Mouse (Mus musculus): ENCODE data around the gene Pde4d.
A peak's percentile ranks its signal among the peaks of the same experiment; 100 is the strongest.

Gene Pde4d

DNA sequence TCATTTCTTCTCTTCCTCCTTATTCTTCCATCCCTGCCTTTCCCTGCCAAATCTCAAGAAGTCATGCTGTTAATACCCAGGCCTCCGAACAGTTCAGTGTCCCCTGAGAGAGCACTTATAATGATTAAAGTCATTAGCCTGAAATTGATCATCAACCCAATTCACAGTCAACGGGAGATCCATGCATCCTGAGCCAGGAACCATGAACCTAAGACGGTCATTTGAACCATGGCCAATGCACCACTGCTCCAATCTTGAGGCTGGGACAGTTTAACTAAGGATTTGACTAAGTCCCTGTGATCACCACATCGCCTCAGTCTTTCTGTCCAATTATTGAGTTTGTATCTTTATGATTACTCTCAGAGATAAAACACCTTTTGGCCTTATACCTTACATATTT, 952.6 kb downstream of the Pde4d start:
- DNase-seq (ENCODE audit: extremely low spot score), result no peak

DNA sequence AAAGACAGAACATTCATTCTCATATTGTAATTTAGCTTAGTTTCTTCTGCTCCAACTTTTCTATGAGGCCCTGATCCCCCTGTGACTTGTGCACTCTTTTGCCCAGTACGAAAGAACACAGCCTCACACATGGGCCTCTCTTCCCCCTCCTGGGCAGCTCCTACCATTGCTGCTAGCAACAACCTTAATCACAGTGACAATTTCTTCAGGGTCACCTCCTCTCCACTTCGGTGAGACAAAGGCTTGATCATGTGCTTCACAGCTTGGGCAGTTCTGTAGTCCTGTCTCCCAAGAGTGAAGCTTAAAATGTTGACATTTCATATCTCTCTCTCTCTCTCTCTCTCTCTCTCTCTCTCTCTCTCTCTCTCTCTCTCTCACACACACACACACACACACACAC, 953.2 kb downstream of the Pde4d start:
- no peak for DNase-seq (ENCODE audit: extremely low spot score)

DNA sequence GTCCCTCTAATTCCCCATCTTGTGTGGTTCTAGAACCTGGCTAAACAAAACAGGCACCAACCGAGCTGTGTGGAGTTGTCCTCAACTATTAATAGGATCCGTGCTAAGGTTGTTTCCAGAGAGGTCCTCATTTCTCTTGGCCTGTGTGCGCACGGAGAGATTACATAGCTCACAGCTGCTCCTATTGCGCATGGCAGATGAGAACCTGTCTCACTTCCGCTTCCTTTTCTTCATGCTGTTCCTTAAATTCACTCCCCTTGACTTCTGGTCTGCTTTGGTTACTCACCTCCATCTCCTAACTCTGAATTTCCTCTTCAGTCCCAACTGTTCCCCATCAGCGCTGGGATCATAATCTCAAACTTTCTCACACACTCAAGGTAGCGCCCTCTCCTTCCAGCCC, 956.6 kb downstream of the Pde4d start:
- no peak for DNase-seq (ENCODE audit: extremely low spot score)

DNA sequence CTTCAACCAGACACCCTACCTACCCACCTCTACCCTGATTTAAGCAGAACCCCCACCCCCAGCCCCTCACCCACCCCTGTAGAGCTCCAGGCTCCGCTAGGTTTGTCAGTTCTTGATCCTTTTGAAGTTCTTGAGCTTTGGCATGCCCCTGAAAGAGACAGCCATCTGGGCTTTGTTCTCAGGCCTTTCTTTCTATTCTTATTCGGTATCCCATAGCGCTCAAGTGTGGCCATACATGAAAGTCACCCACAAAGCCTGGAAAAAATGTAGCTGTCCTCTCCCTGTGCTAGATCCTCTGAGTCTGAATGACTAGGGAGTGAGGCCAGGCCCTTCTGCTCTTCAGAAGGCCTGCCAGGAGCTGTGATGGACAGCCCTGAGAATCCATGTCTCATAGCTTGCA, 957.6 kb downstream of the Pde4d start:
- no peak for DNase-seq (ENCODE audit: extremely low spot score)

DNA sequence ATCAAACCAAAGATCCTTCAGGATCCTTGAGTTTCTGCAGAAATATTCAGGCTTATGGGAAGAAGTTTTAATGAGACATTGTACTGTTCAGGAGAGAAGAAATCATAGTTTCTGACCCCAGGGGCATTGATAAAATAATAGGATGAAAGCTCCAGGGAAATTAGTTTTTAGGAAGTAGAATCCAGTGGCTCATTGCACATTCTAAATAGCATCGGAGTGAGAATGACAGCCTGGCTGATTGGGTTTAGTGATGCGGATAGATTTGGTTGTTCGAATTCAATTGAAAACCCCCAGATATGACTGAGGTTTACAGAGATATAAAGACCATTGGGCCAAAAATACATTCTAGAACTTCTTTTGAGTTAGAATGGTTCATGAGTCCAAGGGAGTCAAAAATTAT, 970.7 kb downstream of the Pde4d start:
- no peak for DNase-seq (ENCODE audit: extremely low spot score)

DNA sequence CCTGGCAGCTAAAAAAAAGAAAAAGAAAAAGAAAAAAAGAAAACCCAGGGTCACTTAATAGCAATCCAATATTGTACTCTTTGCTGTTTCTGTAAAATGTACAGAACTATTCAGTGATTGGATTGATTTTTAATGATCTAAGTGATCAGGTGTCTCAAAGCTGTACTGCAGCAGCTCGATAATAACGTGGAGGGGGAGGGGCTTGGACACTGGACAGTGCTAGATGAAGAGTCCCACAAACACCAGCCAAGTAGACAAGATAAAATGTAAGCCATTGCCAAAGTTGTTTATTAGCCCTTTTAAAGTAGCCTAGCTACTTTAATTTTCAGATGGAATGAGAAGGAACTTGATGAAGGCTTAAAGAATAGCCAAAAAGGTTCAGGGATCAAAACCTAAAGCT, 975.2 kb downstream of the Pde4d start:
- no peak for DNase-seq (ENCODE audit: extremely low spot score)

DNA sequence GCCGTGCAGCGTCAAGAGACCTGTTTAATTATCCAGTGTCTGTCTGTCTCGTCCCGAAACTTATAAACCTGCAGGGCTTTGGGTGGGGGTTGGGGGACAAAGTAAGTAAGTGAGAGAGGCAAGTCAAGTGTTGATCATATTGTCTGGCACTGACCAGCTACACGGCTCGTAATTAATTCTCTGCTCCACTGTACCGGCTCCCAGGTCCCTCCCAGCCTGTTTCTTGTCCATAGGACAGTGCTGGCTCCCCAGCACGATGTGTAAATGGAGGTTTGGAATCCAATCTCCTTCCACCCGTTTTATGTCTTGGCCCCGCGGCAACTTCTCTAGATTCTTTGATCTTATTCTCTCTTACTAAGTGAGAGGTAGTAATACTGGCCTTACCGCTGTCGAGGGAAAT, 975.8 kb downstream of the Pde4d start:
- no peak for DNase-seq (ENCODE audit: extremely low spot score)

DNA sequence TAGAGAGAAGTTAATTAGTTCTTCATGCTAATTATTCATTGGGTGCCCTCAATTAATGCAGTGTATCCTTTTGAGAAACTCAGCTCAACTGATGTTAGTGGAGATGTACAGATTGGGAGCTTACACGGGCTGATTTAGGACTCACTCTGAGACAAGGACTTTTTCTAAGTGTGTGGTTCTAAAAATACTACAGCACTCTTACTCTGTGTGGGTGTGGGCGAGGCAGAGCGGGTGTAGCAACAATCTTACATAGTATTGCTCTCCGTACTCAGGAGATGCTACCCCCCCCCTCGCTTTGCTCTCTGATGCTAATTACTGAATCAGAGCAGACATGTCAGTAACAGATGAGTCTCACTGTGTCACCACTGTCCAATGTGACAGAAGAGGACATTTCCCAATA, 976.3 kb downstream of the Pde4d start:
- no peak for DNase-seq (ENCODE audit: extremely low spot score)

DNA sequence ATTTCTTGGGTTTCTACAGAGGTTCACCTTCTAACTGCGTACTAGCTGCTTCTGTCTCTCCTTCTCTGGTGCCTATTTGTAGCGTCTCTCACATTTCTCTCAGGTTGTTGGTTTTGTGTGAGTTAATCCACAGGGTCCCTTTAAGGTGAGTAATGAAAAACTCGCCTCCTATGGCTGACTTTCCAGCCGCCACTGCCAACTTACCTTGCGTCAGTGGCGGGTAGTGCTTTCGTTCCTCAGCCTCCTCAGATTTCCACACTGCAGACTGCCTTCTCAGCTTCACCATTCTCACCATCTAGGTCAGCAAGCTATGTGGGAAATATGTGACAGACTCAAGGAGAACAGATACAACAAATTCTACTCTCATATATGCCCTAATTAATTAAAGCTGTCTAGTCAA, 977.8 kb downstream of the Pde4d start:
- no peak for DNase-seq (ENCODE audit: extremely low spot score)

DNA sequence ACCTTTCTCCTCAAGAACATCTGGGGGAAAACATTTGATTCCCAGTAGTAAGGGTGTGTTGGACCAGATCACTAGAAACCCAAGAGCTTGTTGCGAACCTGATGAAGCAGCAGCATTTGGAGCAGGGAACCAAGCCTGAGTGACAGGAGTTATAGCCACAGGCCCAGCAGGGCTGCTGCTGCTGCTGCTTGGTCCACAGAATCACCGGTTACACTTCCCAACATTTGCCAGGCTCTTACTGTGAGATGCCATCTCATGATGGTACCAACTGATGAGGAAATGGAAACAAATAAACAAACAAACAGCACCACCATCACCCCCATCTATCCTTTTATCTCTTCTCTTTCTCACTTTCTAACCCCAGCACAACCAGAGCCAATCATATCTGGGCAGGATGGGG, 979.8 kb downstream of the Pde4d start:
- no peak for DNase-seq (ENCODE audit: extremely low spot score)

DNA sequence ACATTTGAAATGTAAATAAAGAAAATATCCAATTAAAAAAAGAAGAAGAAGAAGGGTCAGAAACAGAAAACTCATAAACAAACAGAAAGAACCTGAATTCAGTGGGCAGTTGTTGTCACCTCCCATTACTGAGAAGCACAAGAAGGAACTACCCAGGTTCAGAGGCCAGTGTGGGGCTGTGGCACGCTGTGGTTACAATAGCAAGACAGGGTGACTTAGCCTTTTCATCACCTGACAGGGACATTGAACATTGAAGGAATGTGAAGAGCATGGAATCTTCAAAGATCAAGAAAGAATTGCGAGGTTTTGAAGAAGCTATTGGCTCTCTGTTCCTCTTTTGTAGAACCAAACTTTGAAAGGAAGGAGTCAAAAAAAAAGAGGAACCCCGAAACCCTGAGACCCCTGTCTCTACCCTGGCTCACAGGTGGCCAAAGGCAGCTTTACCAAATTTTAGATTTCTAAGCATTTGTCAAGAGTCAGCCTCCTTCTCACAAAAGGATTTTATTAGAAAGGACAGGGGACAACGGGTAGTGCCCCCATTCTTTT, 987.6 kb downstream of the Pde4d start:
- DNase-seq (ENCODE audit: extremely low spot score), result no peak

DNA sequence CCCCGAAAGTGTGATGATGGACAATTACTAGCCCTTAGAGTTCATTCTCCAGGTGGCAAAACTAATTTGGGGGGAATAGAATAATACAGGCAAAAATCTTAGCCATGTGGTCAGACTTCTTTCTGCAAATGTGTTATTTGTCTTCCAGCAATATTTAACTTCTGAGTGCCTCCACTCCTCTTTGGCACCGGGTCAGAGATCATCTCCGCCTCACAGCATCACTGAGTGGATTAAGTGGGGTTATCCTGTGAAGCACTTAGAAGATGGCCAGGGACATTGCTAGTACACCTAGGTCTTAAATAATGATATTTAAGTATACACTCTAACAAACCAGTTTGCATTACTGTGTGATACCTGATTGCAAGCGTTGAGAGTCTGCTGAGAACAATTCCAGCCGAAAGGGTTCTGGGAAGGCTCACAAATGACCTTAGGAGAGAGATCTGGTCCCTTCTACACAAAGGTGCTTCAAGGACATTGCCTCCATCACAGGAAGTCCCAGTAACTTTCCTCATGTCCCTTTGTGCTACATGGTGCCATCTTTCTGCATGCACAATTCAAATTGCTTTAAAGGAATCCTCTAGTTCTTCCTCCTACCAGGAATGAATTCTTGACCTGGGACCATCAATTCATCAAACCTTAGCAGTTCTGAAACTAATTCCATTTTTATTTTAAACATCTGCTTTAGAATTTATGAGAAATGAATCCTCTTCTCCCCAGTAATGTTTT, 989.9 kb downstream of the Pde4d start:
- no peak for DNase-seq (ENCODE audit: extremely low spot score)

DNA sequence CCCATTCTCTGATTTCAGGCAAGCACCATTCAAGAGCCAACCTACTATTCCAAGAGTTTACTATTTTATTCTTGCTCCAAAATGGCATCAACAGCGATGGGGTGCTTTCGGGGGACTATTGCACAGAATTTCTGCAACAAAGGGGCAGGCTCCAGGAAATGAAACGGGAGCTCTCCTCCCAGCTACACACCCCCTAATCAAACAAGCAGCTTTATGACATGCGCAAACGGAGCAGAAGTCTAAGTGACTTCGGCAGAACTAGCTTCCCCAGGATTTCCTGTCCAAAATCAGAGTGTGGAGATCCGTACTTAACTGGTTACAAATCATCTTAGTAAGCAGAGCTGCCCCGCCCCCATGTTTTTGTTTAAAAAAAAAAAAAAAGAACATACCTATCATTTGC, 990.6 kb downstream of the Pde4d start:
- DNase-seq (ENCODE audit: extremely low spot score), result peak; percentile 54

DNA sequence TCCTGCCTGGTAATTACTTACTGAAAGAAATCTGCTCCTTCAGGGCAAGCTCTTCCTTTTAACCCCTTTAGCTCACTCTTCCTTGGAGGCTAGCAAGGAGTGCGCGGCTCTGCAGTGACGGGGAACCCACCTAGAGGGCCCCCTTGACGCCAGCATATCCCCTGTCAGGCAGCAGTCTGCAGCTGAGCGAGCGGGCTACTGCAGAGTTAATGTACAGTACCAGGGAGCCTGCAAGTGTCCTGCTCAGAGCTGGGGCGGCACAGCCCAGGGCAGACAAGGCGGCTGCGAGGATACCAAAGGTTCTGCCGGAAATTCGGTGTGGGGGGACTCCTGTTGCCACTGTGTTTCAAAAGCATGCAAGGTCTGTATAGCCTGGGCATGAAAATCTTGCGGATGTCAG, 991.1 kb downstream of the Pde4d start:
- DNase-seq (ENCODE audit: extremely low spot score), result peak; percentile 85

DNA sequence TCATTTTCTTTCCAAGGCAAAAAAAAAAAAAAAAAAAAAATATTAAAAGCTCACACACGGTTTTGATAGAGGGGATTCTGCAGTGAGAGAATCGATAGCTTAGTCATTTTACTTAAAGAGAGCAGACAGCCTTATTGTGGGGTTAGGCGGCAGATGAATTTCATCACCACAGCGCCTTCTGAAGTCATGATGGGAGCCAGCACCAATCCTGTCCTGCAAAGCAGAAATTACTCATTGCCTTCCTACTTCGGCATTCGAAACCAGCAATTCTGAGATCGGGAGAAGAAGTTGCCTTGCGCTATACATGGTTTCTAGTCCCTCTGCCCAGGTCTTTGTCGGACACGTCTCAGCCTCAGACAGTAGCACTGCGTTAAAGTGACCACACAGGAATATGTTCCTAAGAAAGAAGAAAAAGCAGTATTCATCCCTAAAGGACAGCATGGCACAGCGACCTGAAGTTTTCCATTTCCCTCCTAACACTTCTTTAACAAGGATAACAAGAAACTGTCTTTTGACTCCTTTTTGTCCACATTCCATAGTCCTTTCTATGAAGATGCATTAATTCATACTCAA, 991.7 kb downstream of the Pde4d start:
- no peak for DNase-seq (ENCODE audit: extremely low spot score)

DNA sequence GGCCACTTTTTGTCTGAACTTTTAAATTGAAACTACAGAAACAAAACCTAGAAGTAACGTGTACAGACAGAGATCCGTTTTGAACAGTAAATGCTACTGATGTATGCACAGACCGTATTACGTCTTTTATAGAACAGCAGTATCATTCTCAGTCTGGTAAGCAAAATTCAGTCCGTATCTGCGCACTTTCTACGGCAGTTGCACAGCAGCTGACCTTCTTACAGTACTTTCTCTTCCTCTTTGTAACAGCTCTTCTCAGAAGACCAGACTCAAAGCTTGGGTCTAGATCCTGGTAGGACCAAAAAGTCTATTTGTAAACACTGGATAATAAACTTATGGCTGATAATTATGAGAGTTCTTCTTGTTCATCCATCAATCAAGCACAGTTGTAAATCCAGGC, 996.4 kb downstream of the Pde4d start:
- no peak for DNase-seq (ENCODE audit: extremely low spot score)

DNA sequence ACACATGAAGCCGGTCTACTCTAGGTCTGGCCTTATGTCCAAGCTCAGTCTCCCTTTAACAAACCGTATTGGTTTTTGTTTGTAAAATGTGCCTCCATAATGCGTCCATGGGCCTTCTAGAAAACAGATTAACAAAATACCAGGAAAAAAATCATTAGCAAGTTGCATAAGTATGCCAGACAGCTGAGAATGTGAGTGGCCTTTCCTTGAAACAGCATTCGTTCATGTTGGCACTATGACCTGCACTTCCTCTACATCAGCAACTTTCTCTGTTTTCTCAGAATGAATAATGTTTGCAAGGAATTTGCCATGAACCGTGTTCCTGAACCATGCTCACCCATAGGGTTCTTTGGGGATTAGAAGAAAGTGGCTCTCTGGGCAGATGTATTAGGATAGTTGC, 998.4 kb downstream of the Pde4d start:
- no peak for DNase-seq (ENCODE audit: extremely low spot score)

DNA sequence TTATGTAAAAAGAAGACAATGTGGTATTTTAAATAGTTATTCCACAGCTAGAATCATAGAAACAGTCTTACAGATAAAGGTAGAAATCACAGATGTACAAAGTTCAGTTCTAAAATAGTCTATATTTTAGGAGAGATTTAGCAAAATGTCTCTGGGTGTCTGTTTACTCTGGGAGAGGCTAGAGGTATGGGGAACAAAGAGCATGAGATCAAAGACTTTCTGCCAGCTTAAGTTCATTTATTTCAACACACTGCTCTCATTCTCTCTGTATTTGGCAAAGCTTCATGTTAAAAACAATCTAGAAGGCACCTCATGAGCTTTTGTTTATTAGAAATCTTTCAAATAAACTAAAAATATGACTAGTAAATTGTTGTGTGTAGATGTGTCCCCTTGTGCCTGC, 1024.6 kb downstream of the Pde4d start:
- DNase-seq (ENCODE audit: extremely low spot score), result no peak

DNA sequence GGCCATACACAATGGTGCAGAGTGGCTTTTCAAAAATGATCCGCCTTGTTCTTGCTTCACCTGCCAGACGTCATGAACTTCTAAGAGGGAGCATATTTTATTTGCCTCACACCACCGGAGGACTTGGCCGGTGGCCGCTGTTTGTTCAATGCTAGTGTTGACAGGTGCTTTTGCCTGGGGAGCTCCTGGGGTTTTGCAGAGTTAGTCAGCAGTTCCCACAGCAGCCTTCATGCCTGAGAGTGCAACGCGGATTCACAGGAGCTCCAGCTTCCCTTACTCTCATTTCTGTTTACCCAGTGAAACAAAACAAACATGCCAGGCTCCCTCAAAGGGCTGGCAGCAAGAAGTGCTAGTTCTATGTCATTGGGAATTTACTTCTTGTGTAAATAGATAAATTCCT, 1031.7 kb downstream of the Pde4d start:
- DNase-seq (ENCODE audit: extremely low spot score), result no peak

DNA sequence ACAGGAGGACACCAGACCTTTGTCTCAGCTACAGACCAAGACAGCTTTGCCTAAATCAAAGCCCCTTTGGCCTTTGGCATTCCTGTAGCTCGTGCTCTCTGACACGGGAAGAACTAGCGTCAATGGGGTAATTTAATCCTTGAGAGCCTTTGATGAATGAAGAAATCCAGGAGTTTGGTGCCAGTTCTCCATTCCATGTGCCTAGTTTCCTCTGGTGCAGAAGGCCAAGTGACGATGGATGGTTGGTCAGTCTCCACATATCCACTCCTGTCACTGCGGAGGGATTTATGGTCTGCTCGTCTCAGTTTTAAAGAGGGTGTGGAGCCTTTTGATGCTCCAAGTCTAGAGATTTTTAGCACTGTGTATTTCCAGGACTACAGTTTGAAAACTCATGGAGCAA, 1036.4 kb downstream of the Pde4d start:
- DNase-seq (ENCODE audit: extremely low spot score), result no peak

DNA sequence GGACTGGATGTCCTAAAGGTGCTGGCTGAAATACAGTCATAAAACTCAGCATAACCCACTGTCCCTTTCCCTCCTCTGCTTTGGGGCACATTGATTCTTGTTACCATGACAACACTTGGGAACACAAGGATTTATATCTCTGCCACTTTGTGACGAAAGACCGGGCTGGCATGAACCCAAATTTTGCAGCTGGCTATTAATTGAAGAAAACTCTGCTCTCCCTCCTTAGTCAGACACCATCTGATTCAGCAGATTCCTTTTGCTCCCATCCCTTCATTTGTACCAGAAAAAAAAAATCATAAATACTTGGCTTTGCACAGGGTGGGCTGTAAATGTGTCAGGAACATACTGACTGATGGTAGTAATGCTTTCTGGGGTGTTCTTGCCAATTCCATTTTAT, 1037.6 kb downstream of the Pde4d start:
- DNase-seq (ENCODE audit: extremely low spot score), result no peak

DNA sequence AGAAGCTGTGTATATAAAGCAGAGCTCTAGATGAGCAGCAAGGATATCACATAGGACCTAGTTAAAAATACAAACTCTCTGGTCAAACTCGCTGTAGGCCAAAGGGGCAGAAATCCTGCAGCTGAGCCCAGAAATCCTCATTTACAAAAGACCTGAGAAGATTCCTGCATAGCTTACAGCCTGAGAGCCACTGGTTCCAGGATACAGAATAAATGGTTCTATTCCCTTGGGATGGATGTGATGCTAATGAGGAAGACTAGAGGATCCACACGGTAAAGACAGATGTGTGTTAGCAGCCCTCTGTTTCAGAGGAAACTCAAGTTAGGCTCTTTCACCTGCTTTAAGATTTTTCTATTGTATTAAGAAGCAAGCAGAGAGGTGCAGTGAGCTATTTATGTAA, 1041.1 kb downstream of the Pde4d start:
- DNase-seq (ENCODE audit: extremely low spot score), result no peak

DNA sequence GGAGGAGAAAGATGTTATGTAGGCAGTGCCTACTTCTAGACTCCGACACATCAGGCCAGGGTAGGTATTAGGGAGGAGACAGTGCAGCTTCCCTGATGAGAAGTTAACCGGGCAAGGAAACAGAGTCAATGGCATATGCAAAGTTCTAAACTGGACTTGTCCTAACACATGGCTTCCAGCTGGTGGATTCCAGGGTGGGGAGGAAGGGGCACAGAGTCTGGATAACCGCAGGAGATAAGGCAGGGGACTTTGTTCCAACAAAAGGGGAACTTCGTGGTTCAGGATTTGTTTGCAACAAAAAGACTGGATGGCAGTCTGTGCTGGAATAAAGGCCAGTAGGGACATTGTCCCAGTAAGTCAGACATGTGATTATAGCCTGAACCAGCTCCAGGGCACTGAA, 1042.1 kb downstream of the Pde4d start:
- no peak for DNase-seq (ENCODE audit: extremely low spot score)

DNA sequence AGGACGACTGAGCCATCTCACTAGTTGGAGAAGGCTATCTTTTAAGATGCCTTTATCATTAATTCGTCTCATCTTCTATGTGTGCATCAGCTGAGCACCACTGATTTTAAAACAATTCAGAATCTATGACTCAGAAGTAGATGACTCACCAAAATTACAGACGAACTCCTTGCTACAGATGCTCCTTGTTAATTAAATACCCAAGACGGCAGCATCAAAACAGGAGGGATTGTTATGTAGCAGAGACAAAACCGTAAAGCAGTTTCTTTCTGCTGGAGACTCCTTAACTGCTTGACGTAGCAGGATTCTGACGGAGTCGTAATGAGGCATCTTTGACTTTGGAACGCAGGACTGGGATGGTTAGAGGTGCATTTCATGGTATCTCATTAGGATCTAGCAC, 1050.6 kb downstream of the Pde4d start:
- DNase-seq (ENCODE audit: extremely low spot score), result no peak

Measured in embryo, embryonic 9.5 days (tissue).